Mouse (Mus musculus) spleen, postnatal 4 days (tissue): ENCODE results near the gene Pxylp1.

ENCODE experiments used
- DNase-seq, 2 experiments: peaks; one replicate each; pipeline ENCODE4 v3.0.0; 2022; ENCODE audit warnings: low spot score in 2 of 2

Gene Pxylp1

DNA sequence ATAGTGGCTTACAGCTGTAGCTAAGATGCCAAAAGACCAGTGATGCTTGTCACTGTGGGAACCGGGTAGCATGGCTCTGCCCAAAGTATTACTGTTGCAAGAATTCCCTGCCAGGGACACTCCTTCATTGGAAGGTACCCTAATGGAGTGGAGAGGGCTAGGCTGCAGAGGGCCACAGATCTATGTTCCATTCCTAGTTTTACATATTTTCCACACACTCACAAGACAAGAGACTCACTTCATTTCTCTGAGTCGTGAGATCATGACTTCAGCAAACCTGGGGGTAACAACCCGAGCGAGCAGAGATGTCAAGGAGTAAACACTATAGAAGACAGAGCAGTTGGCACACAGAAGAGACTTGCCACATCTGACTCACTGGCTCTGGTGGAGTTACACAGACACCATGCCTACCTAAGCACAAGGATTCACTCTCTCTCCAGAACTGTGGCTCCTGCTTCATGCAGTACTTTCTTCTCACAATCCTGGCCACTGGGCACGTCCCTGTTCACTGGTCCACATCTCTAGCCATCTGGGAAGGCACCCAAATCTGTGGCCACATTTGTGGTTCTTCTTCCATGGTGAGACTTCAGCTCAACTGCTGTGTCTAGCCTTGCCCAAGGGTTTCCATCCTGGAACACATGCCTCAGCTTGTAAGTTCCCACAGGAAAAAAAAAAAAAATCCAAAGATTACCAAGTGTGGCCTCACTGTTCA lies 31.9 kb downstream of the Pxylp1 start:
- DNase-seq: no peak

DNA sequence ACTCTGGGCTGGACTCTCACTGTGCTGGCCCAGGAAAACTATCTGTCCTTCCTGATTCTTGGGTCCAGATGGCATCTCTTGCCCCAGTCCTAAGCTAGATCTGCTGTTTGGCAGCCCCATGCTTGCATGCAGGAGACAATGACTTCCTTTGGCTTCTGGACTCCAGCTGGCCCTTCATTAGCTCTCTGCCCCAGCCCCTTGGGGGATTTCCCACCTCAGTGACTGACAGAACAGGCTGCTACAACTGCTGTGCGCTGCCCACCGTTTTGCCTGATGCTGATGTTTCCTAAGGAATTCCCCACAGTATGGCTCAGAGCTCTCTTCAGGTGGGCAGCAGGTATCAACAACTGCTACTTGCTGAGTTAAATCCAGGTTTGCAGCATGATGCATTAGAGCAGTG lies 33.4 kb downstream of the Pxylp1 start:
- no peak for DNase-seq

DNA sequence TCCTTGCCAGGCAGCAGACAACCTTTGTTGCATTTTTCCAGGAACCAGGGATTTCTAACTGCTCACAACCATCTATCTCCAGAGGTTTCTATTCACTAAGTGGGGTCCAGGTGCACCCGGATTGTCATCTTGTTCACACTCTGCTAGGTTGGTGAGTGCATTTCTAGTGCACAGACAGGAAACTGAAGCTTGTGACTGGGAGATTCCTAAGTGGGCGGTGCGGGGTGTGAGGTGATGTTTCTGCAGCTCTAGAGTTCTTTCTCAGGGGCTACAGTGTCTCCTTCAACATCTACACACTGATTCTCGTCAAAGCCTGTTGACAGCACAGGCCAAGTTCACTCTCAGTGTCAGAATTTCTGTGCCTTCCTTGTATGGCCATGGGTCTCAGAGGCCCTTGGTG lies 34.6 kb downstream of the Pxylp1 start:
- no peak for DNase-seq

DNA sequence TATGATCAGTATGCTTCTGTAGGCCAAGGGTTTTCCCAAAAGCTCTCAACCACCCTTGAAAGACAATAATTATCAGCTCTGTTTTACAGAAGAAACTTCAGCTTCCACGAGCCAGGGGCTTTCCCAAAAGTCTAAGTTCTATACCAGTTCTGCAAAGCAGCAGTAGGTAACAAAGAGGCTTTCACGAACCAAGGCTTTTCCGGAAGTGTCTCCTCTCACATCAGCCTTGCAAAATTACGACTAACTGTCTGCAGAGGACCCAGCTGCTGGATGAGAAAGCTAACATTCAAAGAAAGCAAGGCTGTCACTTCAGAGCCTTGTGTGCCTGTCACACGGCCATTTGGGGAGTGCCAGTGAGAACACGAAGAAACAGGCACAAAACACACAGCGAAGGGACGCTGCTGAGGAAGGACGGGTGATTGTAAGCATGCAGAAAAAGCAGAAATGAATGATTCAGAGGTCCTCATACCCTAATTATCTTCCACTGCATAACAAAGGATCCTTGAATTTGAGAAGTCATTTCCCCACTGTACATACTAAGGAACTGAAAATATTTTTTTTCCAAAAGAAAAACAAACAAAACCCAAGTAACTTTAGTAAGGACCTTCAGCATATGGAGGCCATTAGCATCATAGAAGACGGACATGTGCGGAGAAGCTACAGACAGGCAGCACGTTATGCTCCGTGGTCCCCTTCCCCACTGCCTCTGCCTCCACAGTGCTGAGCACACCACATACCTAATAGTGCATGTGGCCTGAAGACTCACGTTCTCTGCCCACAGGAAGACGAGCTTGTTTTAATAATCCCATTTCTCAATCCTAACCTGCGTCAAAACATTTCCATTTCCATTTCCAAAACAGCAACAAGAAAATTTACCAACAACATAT lies 38.9 kb downstream of the Pxylp1 start:
- DNase-seq: no peak

DNA sequence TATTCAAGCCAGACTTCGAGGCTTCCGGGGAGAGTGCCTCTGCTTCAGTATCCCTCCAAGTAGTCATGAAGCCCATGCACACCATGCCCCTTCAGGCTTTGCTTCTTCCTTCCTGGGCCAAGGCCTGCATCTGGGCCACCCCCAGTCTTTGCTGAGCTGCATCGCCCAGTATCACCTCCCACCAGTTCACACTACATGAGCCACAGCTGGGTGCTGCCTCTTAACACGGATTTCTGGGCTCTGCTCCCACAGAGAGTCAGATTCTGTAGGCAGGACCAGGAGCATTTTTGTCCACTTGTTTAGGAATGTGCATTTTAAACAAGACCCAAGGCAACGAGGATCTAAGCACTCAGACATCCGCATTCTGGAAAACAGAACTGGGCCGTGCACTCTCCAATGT lies 40.8 kb downstream of the Pxylp1 start:
- DNase-seq: no peak

DNA sequence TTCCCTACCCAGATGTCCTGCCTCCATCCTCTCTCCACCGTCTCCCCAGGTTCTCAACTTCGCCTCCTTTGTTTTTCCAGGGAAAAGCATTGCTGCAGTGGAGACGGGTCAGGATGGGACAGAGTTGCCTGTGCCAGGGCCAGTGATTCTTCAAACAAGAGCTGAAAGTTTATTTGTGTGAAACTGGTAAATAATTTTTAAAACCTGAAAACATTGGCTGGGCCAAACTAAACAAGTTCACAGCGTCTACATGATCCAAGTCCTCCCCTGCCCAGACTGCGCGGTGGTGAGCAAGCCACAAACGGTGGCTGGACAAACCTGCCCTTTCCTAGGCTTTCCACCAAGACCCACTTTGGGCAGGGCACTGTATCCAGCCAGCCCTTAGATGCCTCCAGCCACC lies 41.4 kb downstream of the Pxylp1 start:
- no peak for DNase-seq

DNA sequence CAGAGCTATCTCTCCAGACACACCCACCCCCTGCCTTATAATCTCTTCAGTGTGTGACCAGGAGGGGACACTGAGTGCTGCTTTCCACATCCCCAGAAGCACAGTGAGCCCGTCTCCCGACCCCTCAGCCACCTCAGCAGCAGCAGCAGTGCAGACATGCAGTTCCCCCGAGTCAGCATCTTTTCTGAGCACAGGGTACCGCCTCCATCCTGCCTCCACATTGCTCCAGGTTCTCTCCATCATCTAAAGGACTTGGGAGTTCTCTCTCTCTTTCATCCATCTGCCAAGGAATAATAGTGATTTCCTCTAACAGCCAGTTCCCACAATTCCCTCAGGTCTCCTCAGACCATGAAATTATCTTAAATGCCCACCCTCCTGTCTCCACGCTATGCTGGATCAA lies 43.5 kb downstream of the Pxylp1 start:
- DNase-seq: no peak

DNA sequence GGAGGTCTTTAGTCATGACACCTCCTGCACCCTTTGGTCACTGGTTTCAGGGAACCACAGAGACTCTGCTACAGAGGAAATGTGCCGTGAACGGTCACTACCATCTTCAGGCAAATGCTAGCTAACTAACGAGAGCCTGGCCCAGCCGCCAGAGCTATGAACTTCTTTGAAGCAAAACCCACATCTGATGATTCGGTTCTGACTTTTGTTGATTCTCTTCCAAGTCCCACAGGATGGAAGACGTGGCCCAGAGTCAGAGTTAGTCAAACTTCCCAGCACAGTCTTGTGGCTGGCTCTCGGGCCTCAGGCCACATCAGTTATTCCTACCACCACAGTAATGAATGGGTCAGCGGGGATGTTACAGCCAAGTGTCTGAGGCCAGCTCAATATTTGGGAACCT lies 46.1 kb downstream of the Pxylp1 start:
- DNase-seq: no peak

DNA sequence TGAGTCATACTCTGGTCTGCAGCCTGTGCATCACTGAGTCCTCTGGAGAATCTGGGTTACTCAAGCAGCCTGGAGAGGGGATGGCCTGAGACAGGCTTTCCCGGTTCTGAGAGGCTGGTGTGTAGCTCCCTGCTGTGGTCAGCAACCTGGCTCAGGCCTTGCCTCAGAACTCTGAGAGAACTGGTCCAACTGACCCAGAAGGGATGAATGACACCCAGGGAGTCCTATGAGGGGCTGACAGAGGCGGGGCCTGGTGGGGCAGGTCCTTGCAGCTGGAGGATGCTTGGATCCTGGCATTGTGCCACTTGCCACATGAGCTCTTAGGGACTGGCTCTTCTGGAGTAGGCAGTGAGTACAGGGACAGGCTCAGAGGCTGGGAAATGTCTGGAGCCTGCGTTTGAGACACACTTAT lies 47.7 kb downstream of the Pxylp1 start:
- DNase-seq: no peak

DNA sequence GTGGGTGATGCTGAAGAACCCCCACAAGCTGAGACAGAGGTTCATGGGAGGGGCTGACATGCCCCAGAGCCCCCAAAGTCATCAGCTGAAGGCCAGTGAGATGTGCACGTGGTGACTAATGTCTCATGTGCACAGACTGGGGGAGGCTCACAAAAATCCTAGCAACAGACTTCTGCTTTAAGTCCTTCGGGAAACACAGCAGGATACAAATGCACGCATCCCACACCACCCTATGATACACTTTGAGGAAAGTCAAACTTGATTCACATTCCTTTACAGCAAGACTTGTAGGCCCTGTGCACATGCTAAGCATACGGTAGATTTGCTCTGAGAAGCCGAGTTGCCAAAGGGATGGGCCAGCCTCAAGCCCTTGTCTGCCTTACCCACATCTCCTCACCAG lies 53.1 kb downstream of the Pxylp1 start:
- DNase-seq: no peak

DNA sequence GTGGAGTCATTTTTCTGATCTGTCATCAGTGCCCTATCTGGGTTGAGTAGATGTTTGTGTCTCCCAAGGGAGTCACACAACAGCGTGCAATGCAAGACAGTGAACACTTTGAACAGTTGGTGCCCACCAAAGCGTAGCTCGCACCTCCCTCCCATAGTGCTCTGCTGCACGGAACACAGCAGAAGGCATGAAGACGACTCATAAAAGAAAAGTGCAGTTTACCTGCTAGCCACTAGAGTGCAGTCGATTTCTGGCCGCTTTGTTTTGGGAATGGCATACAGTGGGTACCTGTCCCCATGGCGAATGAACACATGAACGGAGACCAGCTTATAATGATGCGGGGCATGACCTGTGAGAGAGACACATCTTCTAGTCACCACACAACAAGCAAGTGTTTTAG lies 53.6 kb downstream of the Pxylp1 start:
- DNase-seq: peak in 1 of 2 experiments; percentile 24

DNA sequence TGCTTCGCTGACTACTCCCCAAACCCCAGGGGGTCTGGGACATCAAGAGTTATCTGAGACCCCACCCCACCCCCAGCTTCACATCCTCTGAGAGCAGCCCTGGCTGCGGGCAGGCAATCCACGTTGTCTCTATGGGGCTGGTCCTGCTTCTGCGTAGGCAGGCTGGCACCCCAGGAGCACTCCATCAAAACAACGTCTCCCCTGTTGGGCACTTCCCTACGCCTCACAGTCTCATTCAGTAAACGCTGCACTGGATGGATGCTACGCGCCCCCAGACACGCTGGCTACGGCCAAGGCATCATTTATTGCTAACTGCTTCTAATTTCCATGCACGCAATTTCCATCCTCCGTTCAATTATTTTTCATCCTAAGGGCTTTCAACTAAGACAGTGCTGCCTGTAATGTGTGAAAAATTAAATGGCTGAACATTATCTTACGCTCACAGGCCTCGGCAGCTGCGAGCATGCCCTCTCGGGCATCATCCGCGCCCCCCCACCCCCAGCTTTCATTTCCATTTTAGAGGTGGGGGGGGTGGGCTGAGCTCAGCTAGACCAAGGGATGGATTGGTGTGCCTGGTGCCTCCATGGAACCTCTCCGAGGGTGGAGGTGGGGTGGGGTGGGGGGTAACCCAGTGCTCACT lies 54.6 kb downstream of the Pxylp1 start:
- DNase-seq: no peak

DNA sequence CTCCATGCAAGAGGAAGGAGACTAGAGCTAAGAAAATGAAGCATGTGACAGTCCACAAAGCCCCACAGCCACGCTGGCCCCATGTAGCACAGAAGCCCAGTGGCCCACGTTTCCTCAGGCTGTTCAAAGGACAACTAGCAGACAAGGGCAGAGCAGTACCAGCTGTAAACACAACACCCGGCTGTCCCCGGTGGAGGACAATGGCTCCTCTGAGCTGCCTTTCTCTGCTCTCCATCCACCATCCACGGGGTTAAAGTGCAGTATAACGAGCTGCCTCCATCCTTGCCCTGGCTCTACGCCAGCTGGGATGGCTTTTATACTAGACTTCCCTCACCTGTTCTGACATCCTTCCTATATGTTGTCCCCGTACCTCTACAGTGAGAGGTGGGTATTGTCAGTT lies 55.5 kb downstream of the Pxylp1 start:
- no peak for DNase-seq

DNA sequence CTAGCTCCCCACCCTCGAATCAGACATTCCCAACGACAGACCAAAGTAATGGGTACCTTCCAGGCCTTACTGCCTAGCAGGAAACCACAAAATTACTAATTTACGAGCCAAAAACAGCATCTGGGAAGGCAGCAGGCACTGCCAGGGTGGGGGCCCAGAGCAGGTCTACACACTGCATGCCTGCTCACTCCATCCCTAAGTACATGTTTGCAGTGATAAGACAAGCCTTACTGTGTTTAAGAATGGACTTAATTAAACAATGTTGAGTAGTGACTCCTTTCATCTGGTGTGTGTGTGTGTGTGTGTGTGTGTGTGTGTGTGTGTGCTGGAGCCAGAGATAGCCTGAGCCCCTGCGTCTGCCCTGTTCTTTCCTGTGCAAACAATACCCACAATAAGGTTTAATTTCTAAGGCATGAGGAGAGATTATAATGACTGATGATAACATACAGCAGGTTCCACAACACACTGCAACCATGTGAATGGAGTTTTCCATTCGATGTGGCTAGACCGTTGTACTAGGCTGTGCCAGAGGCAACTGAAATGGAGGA lies 57.0 kb downstream of the Pxylp1 start:
- no peak for DNase-seq

DNA sequence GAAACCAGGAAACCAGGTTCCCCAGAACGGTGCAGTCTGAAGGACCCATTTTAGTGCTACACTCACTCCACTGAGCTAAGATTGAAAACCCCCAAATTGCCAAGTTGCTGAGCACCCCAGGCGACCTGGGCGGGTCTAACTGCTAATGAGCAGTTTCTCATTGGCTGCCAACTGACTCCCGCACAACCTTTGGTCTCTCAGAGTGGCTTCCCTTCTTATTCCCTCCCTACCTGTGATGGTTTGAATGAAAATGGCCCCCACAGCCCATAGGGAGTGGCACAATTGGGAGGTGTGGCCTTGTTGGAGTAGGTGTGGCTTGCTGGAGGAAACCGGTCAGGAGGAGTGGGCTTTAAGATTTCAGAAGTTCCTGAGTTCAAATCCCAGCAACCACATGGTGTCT lies 58.9 kb downstream of the Pxylp1 start:
- DNase-seq: no peak

DNA sequence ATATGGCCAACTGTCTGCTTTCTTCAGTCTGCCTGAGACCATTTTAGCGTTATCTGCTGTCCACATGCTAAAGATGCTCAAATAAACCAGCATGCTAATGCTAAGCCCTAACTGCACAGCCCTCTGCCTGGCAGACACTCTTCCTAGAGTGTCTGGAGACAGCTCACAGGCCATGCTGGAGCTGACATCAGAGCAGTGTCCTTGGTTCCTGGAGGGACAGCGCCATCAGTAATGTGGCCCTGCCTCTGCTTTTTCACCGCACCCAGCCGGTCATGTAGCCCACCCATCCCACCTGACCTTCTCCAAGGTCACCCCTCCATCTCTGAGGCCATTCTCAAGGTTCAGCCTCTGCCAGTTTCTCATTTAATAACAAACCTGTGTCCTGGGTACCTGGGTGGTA lies 60.0 kb downstream of the Pxylp1 start:
- no peak for DNase-seq

DNA sequence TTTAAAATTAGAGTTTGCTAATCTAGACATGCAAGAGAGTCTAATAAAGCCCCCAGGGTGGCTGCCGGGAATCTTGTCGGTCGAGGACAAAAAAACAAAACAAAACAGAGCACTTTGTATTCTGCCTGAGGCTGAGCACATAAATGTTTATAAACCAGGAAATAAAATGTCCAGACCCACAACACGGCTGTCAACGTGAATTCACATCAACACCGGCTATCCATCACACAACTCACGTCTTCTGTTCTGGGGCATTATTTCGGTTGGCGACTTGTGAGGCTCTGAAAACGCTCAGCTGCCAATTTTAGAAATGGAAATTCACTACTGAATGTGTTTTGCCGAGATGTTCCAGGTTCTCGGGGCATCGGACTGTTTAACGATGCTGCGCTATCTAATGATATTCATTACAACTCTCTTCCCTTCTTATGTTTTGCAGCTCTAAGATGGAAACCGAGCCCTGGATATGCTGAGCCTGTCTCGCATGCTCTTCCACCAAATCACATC lies 61.6 kb downstream of the Pxylp1 start:
- DNase-seq: no peak

DNA sequence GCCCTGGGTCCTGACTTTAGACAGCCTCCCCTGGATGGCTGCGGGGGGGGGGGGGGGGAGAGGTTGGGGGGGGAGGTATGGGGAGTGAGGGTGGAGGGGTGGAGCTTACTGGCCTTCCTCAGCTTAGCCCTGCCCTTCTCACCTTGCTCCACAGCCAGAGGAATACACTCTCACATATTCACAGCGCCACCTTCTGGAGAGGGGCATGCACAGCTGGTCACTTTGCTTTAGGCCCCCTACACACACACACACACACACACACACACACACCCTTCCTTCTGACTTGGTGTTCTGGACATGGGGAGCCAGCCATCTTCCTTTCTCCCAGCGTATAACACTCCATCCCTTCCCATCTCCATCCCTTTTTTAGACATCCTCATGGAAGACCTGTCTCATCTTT lies 62.8 kb downstream of the Pxylp1 start:
- no peak for DNase-seq

DNA sequence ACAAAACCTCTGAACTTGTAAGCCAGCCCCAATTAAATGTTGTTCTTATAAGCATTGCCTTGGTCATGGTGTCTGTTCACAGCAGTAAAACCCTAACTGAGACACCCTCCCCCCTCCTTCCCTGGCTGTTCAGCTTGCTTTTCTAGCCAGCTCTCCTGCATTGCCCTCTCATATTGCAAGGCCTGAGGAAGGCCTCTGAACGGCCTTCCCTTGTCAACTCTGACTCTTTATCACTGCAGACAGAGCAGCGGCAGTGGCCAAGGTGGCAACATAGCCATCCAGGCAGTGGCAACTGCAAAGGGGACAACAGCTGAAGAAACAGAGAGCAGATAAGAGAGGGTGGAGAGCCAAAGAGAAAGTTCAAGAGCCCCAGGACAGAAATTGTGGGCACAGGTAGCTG lies 64.4 kb downstream of the Pxylp1 start:
- DNase-seq: no peak

DNA sequence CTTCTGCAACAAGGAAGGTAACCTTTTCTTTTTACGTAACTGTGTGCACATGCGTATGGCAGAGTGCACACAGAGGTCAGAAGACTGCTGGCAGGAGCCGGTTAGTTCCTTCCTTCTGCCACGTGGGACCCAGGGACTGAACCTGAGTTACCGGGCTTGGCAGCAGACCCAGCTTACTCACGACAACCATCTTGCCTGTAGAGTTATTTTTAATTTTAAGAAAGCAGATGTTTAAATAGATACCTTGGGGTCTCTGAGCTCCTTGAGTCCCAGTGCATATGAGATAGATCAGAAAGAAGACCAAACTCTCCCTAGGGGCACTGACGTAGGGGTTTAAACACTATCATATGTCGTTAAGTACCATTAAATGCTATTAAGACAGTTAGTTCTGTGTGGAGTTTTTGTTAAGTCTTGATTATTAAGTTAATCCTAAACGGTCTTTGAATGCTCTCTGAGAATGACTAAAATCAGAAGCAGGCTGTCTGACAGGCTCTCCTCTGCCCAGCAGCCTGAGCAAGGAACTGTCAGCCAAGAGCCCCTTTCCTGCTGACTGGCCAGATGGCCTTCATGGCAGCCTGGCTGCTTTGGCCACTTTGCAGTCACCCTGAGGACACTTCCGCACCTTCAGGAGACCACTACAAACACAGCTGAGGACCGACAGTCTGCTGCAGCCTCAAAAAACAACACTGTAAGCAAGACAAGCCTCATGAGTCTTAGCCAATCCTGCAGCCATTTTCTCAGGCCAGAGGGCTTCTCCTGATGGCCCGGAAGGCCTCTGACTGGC lies 65.3 kb downstream of the Pxylp1 start:
- no peak for DNase-seq

DNA sequence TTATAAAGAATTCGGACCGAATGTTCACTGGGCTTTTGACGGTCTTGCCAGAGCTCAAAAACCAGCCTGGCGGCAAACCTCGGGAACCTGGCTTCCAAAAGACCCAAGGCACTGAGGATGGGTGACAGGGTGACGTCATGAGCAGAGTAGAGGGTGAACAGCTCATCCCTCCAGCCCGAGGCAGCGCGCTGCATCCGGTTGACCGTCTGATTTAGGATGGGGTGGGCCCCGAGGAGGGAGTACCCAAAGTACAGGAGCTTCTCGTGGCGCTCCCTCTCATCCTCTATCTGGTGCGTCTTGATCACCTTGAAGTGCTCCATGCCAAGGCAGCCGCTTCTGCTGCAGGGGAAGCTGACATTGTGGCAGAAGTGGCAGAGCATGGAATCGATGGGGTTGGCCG lies 67.6 kb downstream of the Pxylp1 start:
- no peak for DNase-seq

DNA sequence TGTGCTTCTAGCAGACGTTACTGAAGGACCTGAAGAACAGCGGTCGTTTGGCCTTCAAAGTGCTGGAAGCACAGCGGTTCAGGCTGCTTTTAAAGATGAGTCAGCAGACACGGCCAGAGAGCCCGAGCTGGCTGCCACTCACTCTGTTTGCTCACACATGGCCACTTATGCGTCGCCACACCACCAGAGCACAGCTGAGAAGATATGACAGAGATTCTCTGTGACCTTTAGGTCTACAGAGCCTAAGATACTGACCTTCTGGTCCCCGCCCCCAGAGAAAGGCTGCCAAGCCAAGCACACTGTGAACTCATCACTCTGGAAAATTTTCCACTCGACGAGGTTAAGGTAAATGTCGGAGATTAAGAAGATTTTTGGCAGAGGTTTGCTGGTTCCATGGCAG lies 68.4 kb downstream of the Pxylp1 start:
- DNase-seq: no peak
